8 mouse cellular contexts compared by ENCODE assay signal in the genomic region with DNA sequence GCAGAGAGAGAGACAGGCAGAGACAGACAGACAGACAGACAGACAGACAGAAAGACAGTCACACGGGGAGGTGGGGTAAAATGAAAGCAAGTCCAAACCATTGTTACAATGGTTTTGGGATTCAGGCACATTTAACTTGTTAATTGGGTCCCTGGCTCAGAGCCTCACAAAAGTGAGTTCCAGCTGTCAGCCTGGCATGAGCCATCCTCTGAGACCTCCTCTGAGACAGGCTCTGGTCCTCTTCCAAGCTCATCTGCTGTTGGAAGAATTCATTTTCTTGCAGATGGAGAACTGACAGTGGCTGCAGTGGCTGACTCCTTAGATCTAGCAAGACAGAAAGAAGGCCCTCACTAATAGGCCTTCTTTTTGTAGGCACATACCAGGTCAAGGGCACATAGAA. TPM values are rescaled to one million over a fixed set of nuclear protein-coding genes. Genes with fewer than 3 reads are reported as not detected.
DNase-seq lines count a peak whose midpoint lies in the region; ATAC-seq and TF ChIP-seq lines count a peak whose summit lies in the region.

No protein-coding gene starts in this region.

- ATAC-seq in heart, embryonic 12.5 days (ENCODE audit: insufficient number of reproducible peaks, low FRiP score): no peak
- ATAC-seq in forebrain, postnatal 0 days: peak; percentile 86

- H3K4me3 ChIP-seq in heart, embryonic 12.5 days: no peak overlapping the region
- no peak overlapping the region for H3K4me3 ChIP-seq in forebrain, postnatal 0 days (ENCODE audit: low read depth, low read length)

- no peaks in the 10 kb centered on the region for H3K9me3 ChIP-seq in heart, embryonic 12.5 days (replicated peaks)
- H3K9me3 ChIP-seq in forebrain, postnatal 0 days (ENCODE audit: low read length): no peaks in the 10 kb centered on the region

- intact Hi-C loops in heart, postnatal 14 days (cut with DNase I): no loop called here
- intact Hi-C loops in left cerebral cortex, postnatal 36 days (cut with DNase I): no loop called here

- no peak overlapping the region for H3K27ac ChIP-seq in heart, embryonic 12.5 days (ENCODE audit: poor library complexity, severe bottlenecking)
- H3K27ac ChIP-seq in forebrain, postnatal 0 days (ENCODE audit: low read depth, low read length): peak overlapping the region; percentile 64

- H3K9ac ChIP-seq in heart, embryonic 12.5 days: no peak overlapping the region
- no peak overlapping the region for H3K9ac ChIP-seq in forebrain, postnatal 0 days

- no peaks in the 10 kb centered on the region for H3K36me3 ChIP-seq in heart, embryonic 12.5 days
- no peaks in the 10 kb centered on the region for H3K36me3 ChIP-seq in forebrain, postnatal 0 days (ENCODE audit: insufficient read depth)

- no peak overlapping the region for H3K4me2 ChIP-seq in heart, embryonic 12.5 days
- H3K4me2 ChIP-seq in forebrain, postnatal 0 days (ENCODE audit: low read depth): no peak overlapping the region

- H3K4me1 ChIP-seq in heart, embryonic 12.5 days (replicated peaks): no peaks in the 10 kb centered on the region
- peaks cover 4% of the 10 kb centered on the region; the same call in 1 of the 2 replicates for H3K4me1 ChIP-seq in forebrain, postnatal 0 days (ENCODE audit: insufficient read depth)

- peak; percentile 16 to 55 for DNase-seq in heart, postnatal 14 days
- peak; percentile 75 for DNase-seq in NIH3T3 (ENCODE audit: low read depth)
- peak; percentile 83 for DNase-seq in forebrain, postnatal 0 days
- peak; percentile 46 to 47 for DNase-seq in left cerebral cortex, postnatal 36 days (ENCODE audit: low spot score in 2 of 2)
- no peak for DNase-seq in ovary, postnatal 14 days (ENCODE audit: low spot score)
- DNase-seq in spleen, postnatal 4 days (ENCODE audit: low spot score in 2 of 2): no peak
- DNase-seq in cerebellum, postnatal 36 days: no peak

- no peaks in the 10 kb centered on the region for H3K27me3 ChIP-seq in heart, embryonic 12.5 days (replicated peaks)
- H3K27me3 ChIP-seq in forebrain, postnatal 0 days (ENCODE audit: insufficient read depth, low read length): no peaks in the 10 kb centered on the region

- no peak for TF ChIP-seq CTCF in forebrain, postnatal 0 days (IDR thresholded peaks at IDR 0.05; ENCODE audit: low read depth)

- WGBS in heart, embryonic 12.5 days: 55% methylated on average over 1 of the region's 1 CpGs
- 12% methylated on average over 1 of the region's 1 CpGs for WGBS in forebrain, postnatal 0 days

RNA-seq across cellular contexts. Expression of a gene that starts 6.9 kb away (rescaled TPM):
- total RNA-seq in heart, postnatal 14 days (2021): 10 to 100 TPM; 29.7 to 31.8 TPM
- polyA plus RNA-seq in heart, embryonic 12.5 days (2016; fragmentation: Nextera tagmentation; extraction: Ambion mirVana): 48.7 and 49.3 TPM in 2 replicates
- total RNA-seq in forebrain, postnatal 0 days (2014; rRNA removed): 6.8 and 6.9 TPM in 2 replicates
- polyA plus RNA-seq in forebrain, postnatal 0 days (2015; fragmentation: Nextera tagmentation; extraction: Ambion mirVana): 7.3 and 8.4 TPM in 2 replicates
- total RNA-seq in left cerebral cortex, postnatal 36 days (2021): 10 to 100 TPM in 1 of 2 experiments, 1 to 10 TPM in 1; 9.4 to 11.6 TPM

Comparison
In these comparisons a context has a peak if more than half of its experiments do, and no peak if none do; other contexts are left out.
1. DNase-seq: peak in heart, postnatal 14 days (2 of 2), NIH3T3 (single experiment), forebrain, postnatal 0 days (single experiment) and left cerebral cortex, postnatal 36 days (2 of 2); none in ovary, postnatal 14 days (single experiment), spleen, postnatal 4 days (0 of 2) and cerebellum, postnatal 36 days (0 of 2).